Mouse (Mus musculus): ENCODE results near the gene Nup153.

Gene Nup153

DNA sequence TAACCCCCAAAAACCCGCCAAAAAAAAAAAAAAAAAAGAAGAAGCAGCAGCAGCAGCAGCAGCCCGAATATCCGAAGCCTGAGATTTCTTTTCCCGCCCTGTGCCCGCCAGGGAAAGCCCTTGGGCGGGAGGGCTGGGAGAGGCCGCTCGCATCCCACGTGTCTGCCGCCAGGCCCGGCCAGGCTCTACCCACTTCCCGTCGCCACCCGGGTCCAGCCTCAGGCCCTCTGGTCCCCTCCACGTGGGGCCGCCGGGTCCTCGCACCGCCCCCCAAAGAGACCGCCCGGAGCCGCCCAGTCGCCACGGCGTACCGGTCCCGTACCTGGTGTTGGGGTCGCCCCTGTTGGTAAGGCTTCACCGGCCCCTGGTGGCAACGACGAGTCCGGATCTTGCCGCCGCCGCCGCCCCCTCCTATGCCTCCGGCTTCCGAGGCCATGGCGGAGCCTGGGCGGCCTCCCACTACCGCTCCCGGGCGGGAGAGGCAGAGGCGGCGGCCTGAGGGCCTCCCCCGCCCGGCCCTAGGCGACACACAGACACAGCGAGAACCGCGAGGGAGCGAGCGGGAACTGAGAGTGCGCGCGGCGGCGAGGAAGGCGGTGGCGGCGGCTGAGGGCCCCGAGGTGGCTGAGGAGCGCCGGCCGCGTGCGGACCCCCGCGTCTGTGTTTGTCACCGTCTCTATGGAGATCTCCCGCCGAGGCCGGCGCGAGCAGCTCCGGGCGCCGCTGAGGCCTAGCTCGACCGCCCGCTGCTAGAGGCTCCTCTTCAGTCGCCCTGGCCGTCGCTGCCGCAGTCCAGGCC lies 503 bp downstream of the Nup153 start:
- DNase-seq: no peak

DNA sequence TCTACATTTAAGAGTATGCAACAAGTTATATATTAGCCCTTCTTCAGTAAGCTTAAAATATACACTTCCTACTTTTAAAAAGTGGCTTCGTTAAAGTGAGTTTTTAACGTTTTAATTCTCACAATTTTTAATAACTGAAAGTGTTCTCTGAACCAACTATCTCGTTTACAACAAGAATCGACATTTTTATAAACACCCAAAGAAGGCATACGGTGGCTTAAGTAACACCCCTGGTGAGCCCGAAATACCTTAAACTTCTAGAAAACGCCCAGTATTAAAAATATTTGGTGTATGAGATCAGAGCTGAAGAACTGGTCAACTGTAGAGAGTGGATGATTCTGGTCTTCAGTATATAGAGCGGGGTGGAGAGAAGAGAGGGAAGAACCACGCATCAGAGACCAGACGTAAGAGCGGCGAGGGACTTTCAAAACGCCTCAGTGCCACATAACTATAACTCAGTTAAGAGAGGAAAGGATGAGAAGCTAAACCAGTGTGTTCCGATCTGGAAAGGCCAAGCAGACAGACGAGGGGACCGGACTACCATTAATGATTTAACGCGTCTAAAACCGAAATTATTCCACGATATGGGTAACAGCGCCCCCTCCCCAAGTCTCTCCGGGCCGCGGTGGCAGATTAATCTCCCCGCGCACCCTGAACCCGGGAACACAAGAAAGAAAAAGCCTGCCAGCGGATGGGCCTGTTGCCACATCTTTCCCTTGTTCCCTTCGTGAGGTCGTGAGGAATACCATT lies 1.3 kb downstream of the Nup153 start:
- peak; percentile 19 to 25 for DNase-seq

DNA sequence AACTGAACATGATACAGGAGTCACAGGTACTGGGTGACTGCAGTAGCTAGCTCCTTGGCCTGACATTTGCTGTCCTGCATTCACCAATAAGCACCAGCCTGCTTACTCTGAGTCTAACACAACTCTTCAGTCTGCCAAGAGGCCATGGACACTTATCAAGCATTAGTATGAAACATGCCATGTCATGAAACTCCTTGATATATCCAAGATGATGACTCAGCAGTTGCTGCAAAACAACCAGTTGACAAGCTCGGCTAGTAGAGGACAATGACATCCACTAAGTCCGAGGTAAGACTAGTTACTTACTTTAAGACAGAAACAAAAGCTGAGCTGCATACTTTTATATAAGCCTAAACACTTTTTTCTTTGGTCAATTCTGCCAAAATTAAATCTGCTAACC lies 2.5 kb downstream of the Nup153 start:
- no peak for DNase-seq

DNA sequence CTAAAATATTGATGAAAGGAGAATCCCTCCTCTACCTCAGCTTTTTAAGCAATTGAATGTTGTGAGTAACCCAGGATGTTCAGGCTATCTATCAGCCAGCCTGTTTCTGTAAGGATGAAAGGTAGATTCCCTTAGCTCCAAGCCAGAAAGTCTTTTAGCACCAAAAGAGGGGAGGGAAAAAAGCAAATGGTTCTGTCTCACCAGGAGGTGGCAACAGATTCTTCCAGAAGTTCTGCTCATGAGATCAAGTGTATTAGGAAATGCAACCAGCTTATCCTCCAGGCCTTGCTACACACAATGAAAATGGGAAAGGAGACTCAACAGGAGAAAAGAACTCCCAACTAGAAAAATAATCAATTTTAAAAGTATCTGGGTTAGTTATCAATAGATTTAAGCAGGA lies 3.4 kb downstream of the Nup153 start:
- DNase-seq: no peak

DNA sequence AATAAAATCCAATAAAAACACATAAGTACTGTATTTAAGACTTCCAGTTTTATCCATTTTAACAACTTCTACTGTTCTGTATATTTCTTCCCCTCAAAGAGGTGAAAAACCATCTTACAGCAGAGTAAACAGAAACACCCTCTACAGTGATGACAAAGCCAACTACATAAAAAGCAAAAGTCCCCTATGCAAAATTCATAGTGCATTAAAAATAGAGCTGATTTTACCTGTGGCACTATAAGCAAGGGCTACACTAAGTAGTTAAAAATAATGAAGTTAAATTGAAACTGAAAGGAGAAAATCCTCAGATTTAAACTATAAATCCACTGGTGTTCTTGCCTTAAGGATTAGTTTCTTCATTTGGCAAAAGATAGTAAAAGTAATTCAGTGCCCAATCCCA lies 6.7 kb downstream of the Nup153 start:
- DNase-seq: no peak

DNA sequence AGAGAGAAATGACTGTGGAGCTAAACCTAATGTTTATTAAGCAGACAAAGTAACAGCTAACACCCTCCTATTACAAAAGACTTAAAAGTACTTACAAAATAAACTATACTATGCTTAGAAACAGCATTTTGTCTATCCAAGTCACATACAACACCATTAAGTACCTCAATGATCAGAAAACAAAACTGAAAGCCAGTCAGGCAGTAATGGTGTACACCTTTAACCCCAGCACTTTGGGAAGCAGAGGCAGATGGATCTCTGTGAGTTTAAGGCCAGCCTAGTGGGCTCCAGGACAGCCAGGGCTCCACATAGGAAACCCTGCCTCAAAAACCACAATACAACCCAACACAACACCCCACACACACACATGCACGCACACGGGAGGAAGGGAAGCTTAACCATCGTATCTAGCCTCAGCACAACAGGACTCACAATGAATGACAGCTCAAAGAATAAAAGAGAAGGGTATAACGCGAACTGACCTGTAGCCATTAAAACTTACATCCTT lies 8.8 kb downstream of the Nup153 start:
- no peak for DNase-seq

DNA sequence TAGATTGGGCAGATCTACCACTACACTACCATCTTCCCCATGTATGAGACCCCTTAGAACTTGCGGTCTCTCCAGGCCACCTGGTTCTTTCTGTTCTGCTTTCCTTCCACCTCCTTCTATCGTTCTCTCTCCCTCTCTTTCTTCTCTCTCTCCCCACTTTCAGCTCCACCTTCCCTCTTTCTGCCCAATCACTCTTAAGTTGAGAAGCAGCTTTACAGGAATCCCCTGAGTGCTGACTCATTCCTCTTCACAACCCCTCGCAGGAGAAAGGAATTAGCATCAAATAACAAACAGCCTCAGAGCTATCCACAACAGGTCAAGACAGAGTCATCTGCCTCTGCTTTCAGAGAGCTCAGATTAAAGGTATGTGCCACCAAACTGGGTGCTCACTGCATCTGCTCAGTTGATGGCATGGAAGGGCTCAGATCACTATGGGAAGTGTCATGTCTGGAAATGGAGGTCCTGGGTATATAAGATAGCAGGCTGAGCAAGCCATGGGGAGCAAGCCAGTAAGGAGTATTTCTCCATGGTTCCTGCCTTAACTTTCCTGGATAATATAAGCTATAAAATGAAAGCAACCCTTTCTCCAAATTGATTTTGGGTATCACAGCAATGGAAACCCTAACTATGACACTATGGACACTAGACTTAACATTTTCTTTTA lies 11.6 kb downstream of the Nup153 start:
- no peak for DNase-seq

DNA sequence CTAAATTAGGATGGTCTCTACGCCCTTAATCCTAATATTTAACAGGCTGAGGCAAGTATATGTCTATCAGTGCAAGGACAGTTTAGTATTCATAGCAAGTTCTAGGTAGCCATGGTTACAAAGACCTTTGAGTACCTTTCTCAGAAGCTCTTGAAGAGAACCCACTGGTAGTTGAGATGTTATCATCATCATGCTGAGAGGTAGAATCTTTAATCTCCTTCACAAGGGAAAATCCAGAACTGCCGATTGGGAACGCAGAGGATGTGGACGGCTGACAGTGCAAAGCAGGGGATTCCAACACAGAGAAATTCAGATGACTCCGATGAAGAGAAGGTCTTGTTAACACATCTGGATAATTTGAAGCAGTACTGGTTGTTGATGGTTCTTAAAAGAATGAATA lies 14.3 kb downstream of the Nup153 start:
- DNase-seq: no peak

DNA sequence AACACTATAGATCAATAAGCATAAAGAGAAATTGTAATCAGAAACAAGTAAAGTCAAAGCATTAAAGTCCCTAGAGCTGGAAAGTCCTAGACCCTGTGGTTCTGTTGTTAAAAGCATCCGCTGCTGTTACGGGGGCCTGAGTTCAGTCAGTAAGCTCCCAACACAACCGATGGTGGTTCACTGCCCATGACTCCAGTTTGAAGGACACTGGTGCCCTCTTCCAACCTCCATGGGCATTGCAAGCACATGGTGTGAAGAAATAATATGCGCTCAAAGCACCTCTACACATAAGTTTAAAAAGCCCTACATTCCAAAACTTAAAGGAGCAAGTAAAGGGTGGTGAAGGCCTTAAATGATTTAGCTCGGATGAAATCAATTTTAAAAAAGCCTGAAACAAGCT lies 24.6 kb downstream of the Nup153 start:
- DNase-seq: no peak

DNA sequence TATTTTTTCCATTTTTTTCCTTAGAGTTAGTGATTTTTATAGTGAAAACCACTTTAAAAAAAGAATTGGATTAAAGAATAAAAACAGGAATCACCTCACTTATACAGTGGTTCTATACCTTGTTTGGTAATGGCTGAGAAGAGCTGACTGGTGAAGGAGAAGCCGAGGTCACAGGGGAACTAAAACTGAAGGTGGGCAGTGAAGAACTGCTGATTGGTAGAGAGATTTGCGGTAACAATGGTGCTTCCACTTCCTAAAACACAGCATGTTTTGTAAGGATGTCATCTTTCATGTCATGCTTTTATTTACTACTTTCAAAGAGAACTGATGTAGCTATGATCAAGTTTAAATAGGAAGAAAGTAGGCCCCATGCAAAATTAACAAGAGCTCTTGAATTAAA lies 26.3 kb downstream of the Nup153 start:
- no peak for DNase-seq

DNA sequence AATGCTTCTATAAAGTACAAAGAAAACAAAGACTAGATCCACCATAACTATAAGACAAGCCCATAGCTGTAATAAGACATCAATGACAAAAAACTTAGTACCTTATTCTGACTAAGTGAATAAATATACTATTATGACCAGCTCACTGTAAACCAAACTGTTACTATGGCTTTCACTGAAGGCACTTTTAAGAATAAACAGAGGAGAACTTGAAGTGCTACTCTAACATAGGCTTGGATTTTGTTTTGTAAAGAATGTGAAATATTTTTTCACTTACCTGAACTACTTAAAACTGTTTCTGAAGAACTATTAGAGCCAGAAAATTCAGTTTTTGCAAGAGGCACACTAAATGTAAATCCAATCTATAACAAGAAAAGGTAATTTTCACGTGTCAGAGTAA lies 28.4 kb downstream of the Nup153 start:
- no peak for DNase-seq

DNA sequence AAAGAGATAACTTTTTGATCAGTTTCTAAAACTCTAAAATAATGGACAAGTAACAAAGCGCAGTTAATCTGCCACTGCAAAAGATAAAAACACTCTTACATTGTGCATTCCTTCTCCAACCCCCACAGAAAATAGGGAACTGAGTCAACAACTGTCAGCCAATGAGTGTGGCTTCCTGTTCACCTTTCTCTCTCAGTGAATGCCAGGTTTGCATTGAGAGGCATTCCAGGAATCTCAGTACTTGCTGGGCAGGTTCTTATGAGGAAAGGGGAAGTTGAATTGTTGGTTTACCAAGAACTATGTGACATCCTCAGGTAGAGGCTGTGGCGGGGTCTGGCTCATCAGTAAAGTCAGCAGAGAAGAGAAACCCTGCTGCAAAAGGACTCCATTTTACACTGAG lies 31.0 kb downstream of the Nup153 start:
- no peak for DNase-seq

DNA sequence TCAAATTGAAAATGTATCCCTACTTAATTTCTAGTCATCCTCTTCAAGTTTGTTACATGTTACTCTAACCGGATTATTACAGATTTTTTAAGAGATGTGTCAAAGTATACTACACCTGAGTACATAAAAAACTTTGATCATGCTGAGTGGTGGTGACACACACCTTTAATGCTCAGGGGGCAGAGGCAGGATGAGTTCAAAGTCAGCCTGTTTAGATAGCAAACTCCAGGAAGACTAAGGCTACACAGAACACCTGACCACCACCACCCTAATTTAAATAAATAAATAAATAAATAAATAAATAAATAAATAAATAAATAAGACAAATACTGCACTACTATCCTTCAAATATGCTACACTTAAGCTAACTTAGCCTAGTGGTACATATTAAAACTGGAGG lies 31.8 kb downstream of the Nup153 start:
- DNase-seq: no peak

DNA sequence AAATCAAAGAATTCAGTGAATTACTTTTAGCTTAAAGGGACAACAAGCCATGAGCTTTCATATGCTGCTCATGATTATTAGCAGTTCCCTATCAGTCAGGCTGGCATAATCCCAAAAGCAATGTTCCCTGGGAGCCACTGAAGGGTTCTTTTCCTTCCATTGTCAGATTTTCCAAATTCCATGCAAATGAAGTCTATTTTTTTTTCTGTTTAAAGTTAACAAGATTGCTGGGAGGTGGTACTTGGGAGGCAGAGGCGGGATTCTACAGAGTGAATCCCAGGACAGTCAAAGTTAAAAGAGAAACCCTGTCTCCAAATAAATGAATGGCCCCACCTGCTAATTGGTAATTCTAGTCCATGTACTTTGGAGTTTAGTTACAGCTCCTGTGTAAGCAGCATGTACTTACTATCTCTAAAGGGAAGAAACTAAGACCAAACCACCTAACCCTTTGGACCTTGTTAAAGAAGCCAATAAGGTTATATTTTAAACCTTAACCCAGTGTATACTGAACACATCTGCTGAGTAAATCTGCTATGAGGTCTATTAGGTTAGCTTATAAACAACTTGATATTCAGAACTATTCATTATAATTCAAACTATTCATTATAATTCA lies 32.3 kb downstream of the Nup153 start:
- DNase-seq: no peak

DNA sequence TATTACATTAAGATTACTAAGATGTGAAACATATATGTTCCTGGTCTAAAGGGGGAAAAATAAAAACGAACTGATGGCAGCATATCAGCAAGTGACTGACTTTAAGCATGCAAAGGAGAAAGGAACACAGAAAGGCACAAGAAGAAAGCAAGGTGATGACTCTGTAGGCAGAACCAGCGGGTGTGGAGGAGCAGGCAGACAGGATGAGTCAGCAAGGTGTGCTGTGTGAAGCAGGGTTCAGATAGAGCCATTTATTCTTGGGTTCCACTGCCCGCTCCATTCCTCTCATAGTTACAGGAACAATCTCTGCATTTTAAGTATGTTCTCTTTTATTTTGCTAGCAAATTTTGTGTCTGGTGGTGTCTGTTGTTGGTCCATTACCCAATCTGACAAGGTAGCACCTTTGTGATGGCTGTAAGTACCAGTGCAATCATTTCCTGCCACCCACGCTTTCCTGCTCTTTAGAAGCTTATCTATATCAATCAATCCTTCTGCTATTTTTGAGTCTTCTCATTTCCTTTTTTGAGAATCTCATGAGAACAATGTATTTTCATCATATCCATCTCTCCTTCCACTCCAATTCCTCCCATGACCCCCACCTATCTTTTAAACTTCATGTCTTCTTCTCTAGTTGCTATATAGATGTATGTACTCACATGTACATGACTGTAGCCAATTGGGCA lies 37.0 kb downstream of the Nup153 start:
- DNase-seq: no peak

DNA sequence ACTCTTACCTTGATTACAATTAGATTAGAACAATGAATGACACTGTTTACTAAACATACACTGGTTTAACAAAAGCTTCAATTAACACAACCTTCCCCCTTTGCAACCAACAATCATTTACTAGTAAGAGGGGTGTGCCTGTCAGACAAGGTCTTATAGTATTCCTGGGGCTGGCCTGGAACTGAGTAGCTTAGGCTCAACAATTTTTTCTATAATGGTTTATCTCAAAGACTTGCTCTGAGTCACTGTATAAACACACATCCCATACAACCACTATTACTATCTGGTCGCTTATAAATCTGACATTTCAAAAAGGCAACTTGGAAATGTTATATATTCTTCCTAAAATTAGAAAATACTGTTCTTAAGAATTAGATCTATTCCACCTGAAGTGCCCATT lies 44.4 kb downstream of the Nup153 start:
- no peak for DNase-seq

DNA sequence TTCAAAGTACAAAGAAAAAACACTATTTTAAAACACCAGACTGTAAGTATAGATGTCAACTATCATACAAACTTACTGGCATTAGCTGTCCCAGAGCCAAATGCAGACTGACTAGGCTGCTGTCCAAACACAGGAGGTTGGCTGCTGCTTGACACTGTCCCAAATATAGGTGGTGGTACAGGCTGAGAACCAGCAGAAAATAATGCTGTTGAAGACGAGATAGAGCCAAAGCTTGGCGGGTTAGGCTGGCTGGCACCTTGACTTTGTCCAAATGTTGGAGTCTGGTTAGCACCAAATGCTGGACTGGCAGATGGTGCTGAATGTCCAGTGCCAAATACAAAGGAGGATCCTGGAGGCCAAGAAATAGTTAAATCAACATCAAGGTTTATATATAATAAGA lies 44.8 kb downstream of the Nup153 start:
- peak; percentile 39 for DNase-seq

DNA sequence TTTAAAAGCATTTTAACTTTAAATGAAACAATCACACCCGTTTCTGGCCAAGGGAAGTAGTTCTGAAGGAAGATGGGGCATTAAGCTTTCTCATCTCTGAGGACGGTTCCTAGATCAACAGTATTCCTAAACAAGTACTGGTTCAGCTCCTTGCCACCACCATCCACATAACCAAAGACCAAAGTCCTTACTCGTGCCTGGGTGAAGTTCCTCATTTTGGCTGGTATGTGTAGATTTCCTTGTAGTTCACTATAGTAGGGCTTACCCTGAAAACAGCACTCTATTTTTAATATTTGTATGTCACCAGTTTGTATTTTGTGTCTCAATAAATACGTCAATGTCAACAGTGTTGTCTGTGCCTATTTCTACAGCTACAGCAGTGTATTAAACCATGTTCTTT lies 50.0 kb downstream of the Nup153 start:
- no peak for DNase-seq

DNA sequence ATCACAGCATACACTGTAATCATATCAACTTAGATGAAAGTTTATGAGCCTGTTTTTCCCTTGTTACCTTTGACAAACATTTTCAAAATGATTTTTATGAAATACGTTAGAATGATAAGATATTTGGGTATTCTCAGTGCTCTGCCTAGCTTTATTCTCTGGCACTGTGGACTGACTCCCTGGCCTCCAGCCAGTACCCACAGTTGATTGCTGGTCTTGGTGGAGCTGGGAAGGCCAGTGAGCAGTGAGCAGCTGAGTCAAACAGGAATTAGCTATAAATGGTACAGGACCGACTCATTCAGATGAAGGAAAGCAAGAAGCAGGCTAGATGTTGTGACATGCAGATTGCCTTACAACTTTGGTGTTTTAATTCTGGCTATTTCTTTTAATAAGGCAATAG lies 53.1 kb downstream of the Nup153 start:
- peak; percentile 45 to 52 for DNase-seq

DNA sequence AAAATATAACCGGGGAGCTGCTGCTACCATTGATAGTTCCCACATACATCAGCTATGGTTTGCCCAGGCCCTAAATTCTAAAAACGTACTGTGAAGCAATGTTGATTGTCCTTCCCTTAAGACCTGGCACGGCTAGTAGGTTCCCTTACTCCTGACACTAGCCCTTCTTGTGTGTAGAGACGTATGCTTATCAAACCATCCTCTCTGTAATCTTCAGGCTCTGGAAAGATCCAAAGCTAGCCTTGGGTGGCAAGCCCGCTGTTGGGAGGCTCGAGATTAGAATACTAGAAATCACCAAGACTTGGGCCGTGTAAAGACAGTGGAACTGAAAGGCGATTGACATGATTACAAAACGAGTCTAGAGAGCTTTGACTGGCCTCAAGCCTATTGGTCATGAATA lies 57.2 kb downstream of the Nup153 start:
- DNase-seq: no peak

DNA sequence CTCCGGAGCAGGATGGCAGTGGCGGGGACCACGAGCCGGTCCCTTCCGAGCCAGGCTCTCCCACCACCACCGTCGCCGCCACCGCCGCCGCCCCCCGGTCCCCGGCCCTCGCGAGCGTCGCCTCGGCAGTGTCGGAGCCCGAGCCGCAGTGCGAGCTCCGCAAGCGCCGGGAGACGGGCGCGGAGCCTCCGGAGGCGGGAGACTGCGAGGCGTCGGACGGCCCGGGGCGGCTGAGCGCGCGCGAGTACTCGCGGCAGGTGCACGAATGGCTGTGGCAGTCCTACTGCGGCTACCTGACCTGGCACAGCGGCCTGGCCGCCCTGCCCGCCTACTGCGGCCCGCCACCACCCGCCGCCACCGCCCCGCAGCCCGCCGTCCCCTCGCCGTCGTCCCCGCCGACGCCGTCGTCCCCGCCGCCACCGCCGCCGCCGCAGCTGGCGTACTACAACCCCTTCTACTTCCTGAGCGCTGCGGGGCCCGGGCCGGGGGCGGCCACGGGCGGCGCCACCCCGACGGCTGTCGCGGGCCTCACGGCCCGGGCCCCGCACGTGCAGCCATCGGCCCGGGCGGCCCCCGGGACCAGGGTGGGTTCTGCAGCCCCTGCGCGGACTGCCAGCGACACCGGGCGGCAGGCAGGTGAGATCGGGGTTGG lies 58.0 kb downstream of the Nup153 start:
- DNase-seq: peak in 1 of 2 experiments; percentile 19

DNA sequence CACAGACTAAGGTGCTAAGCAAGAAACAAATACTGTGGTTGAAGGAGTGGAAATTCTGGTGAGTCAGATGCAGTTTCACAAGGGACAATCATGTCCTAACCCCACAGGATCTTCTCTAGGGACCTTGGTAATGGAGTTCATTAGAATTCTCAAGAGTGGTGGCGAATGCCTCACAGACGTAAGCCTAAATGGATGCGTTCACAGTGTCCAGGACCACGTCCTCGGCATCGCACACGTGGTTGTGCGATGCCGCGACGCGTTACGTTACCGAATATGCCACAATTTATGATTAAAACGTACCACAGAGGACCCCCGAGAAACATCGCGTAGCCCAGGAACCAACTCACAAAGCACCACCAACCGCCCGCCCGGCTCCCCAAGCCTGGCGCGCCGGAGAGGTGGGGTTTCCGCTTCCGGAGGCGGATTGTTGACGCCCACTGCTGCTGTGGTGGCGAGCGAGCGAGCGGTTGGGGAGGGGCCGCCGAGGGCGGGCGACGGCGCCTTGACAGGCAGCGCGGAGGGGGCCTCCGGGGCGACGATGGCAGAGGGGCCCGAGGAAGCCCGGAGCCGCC lies 58.6 kb downstream of the Nup153 start, which contains the start of gene Fam8a1:
TSS of gene Fam8a1 (plus strand) at position 475 of the 572 bp plus-strand sequence.
- DNase-seq: peak; percentile 89 to 95
